Mouse (Mus musculus) myocyte (in vitro differentiated cells): ENCODE measurements around the gene Ptprm.

Experiments
- E2F4 ChIP-seq: IDR thresholded peaks from one replicate; pipeline ENCODE4 v1.6.1; 2011; ENCODE audit warnings: mild to moderate bottlenecking, control low read depth, moderate library complexity; ENCODE audit not compliant: insufficient read depth
- MAX ChIP-seq: IDR thresholded peaks from one replicate; pipeline ENCODE4 v1.6.1; 2011; ENCODE audit warnings: low read depth, mild to moderate bottlenecking, control low read depth
- MYOD1 ChIP-seq, 3 experiments: IDR thresholded peaks; one replicate each; pipeline ENCODE4 v1.6.1; 2011; ENCODE audit warnings: control low read depth in 2 of 3, low read depth in 2 of 3, mild to moderate bottlenecking in 2 of 3, moderate library complexity in 1 of 3; ENCODE audit not compliant: insufficient read length in 2 of 3, control insufficient read depth in 1 of 3
- POLR2A ChIP-seq: IDR thresholded peaks from one replicate; pipeline ENCODE4 v1.6.1; 2011; ENCODE audit warnings: low read depth, mild to moderate bottlenecking, control low read depth, moderate library complexity; ENCODE audit not compliant: insufficient read length
- POLR2AphosphoS2 ChIP-seq: IDR thresholded peaks from one replicate; pipeline ENCODE4 v1.6.1; 2011; ENCODE audit warnings: low read depth, control low read depth; ENCODE audit not compliant: insufficient read length
- SRF ChIP-seq: IDR thresholded peaks from one replicate; pipeline ENCODE4 v1.6.1; 2011; ENCODE audit warnings: low read depth; ENCODE audit not compliant: control insufficient read depth, insufficient read length
- TCF12 ChIP-seq: IDR thresholded peaks from one replicate; pipeline ENCODE4 v1.6.1; 2011; ENCODE audit warnings: mild to moderate bottlenecking, control low read depth; ENCODE audit not compliant: poor library complexity, insufficient read depth, severe bottlenecking
- TCF3 ChIP-seq: IDR thresholded peaks from one replicate; pipeline ENCODE4 v1.6.1; 2011; ENCODE audit warnings: low read depth, control low read depth; ENCODE audit not compliant: insufficient read length
- USF1 ChIP-seq: IDR thresholded peaks from one replicate; pipeline ENCODE4 v1.6.1; 2011; ENCODE audit warnings: low read depth, mild to moderate bottlenecking, control low read depth, moderate library complexity

GRCm38 (mm10) chr17:67027274-67027673, 327.0 kb downstream of the Ptprm start:
- no peak for TF ChIP-seq POLR2A
- TF ChIP-seq TCF12, result no peak
- TF ChIP-seq POLR2AphosphoS2, result no peak
- TF ChIP-seq USF1, result no peak
- TF ChIP-seq SRF, result no peak
- no peak for TF ChIP-seq MYOD1 (IDR thresholded peaks at IDR 0.05; ENCODE audit: control insufficient read depth in 1 of 3, insufficient read length in 2 of 3, low read depth in 2 of 3)
- no peak for TF ChIP-seq MAX
- TF ChIP-seq TCF3, result no peak
- no peak for TF ChIP-seq E2F4
